Mouse (Mus musculus) ZHBTc4 (cell line): ENCODE data around the gene Tab1.
"Not testable (repeated sequence)": the region's sequence is repeated elsewhere in the genome, so short reads cannot be mapped to it uniquely, and the experiment has no call there.

ENCODE experiments used
- DNase-seq: peaks from one replicate; pipeline ENCODE4 v3.0.0-alpha.2; 2011; ENCODE audit warnings: low read depth, low spot score

Tab1 gene

GRCm38 (mm10) chr15:80105490-80106410 lies 27.2 kb upstream of the Tab1 start:
- peak; percentile 93 for DNase-seq

- no peak for DNase-seq
Measured at GRCm38 (mm10) chr15:80107143-80107542, 25.8 kb upstream of the Tab1 start.

- peak; percentile 84 for DNase-seq
Measured at GRCm38 (mm10) chr15:80107575-80107974, 25.4 kb upstream of the Tab1 start.

- no peak for DNase-seq
Measured at GRCm38 (mm10) chr15:80111436-80111835, 21.5 kb upstream of the Tab1 start.

- DNase-seq, result peak; percentile 76
Measured at GRCm38 (mm10) chr15:80112499-80112898, 20.4 kb upstream of the Tab1 start.

GRCm38 (mm10) chr15:80114414-80114813 lies 18.5 kb upstream of the Tab1 start:
- no peak for DNase-seq

- peak; percentile 94 for DNase-seq
Measured at GRCm38 (mm10) chr15:80115256-80115655, 17.7 kb upstream of the Tab1 start.

- no peak for DNase-seq
Measured at GRCm38 (mm10) chr15:80115866-80116794, 16.8 kb upstream of the Tab1 start.

- DNase-seq, result peak; percentile 92
Measured at GRCm38 (mm10) chr15:80117154-80117553, 15.8 kb upstream of the Tab1 start.

- no peak for DNase-seq
Measured at GRCm38 (mm10) chr15:80119076-80119475, 13.9 kb upstream of the Tab1 start.

- no peak for DNase-seq
Measured at GRCm38 (mm10) chr15:80121721-80122325, 11.1 kb upstream of the Tab1 start.

- DNase-seq, result not testable (repeated sequence)
Measured at GRCm38 (mm10) chr15:80122431-80122830, 10.5 kb upstream of the Tab1 start.

- DNase-seq, result no peak
Measured at GRCm38 (mm10) chr15:80124651-80125050, 8.3 kb upstream of the Tab1 start.

GRCm38 (mm10) chr15:80127191-80127590 lies 5.7 kb upstream of the Tab1 start:
- DNase-seq, result no peak

- DNase-seq, result no peak
Measured at GRCm38 (mm10) chr15:80129982-80130381, 2.9 kb upstream of the Tab1 start.

- DNase-seq, result no peak
Measured at GRCm38 (mm10) chr15:80130689-80131088, 2.2 kb upstream of the Tab1 start.

GRCm38 (mm10) chr15:80131421-80131820 lies 1.5 kb upstream of the Tab1 start:
- DNase-seq, result no peak

GRCm38 (mm10) chr15:80132452-80132851 lies 475 bp upstream of the Tab1 start:
- DNase-seq, result no peak

- DNase-seq, result no peak
Measured at GRCm38 (mm10) chr15:80133682-80134449, 939 bp downstream of the Tab1 start.

- no peak for DNase-seq
Measured at GRCm38 (mm10) chr15:80134450-80134847, 1.5 kb downstream of the Tab1 start.

GRCm38 (mm10) chr15:80135499-80135898 lies 2.6 kb downstream of the Tab1 start:
- no peak for DNase-seq
